Comparison of ENCODE assay signal across 23 mouse cellular contexts in the genomic region with DNA sequence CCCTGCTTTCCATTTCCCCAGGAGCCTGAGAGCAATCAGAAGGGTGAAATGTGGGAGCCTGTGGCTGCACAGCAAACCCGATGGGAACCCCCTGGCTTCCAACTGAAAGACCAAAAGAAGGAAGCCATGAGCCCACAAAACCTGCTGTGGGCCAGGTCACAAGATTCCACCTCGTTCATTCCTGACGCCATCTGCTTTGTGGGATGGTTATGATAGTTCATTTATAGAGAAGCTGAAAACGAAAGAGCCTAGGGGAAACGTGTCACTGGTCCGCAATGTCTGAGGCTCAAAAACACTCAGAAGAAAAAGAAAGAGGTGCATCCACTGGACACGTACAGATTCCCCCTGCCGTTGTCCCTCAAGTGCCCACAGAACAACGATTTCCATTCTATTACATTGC. TPM values are rescaled to one million over a fixed set of nuclear protein-coding genes. Genes with fewer than 3 reads are reported as not detected.
A peak's percentile ranks its signal among the peaks of the same experiment; 100 is the strongest.
DNase-seq lines count a peak whose midpoint lies in the region; ATAC-seq and TF ChIP-seq lines count a peak whose summit lies in the region.
"Had no signal": no experiment of that assay in that cellular context is flagged by ENCODE, and none has a peak within 500 bp of the region (broad histone marks: within the 10 kb centered on the region; RNA-seq: fewer than 3 reads in every experiment).

No protein-coding gene starts in this region.

- H3K4me3 ChIP-seq in forebrain, embryonic 10.5 days: no peak overlapping the region
- H3K4me3 ChIP-seq in forebrain, embryonic 14.5 days (ENCODE audit: low read depth, low read length): no peak overlapping the region
- no peak overlapping the region for H3K4me3 ChIP-seq in intestine, postnatal 0 days (ENCODE audit: low read depth, low read length)
- no peak overlapping the region for H3K4me3 ChIP-seq in kidney, adult 2 months (ENCODE audit: insufficient read depth, low read depth, low read length)
- H3K4me3 ChIP-seq: embryonic facial prominence, embryonic 13.5 days; embryonic facial prominence, embryonic 15.5 days; erythroblast, embryonic 14.5 days; forebrain, embryonic 13.5 days had no signal

- no peak for ATAC-seq in forebrain, embryonic 14.5 days
- peak; percentile 59 for ATAC-seq in common myeloid progenitor, adult 5-6 weeks (replicated peaks; ENCODE audit: low read depth, poor library complexity, severe bottlenecking)
- peak; percentile 30 to 33; a peak in 3 of 4 replicates for ATAC-seq in hematopoietic stem cell, adult 5-6 weeks (replicated peaks in 1 of 2; ENCODE audit: insufficient read depth in 1 of 2, low FRiP score in 2 of 2, low TSS enrichment in 1 of 2, low read depth in 1 of 2, poor library complexity in 2 of 2, severe bottlenecking in 2 of 2)
- peak; percentile 56 for ATAC-seq in megakaryocyte progenitor cell, adult 5-6 weeks (replicated peaks; ENCODE audit: poor library complexity)
- no peak for ATAC-seq in intestine, postnatal 0 days
- ATAC-seq: CD4-positive, CD25-positive, alpha-beta regulatory T cell, adult 4 months had no signal

- no peak for DNase-seq in forebrain, embryonic 10.5 days (ENCODE audit: extremely low spot score, low spot score)
- no peak for DNase-seq in forebrain, embryonic 14.5 days (ENCODE audit: low spot score)
- no peak for DNase-seq in right cerebral cortex, postnatal 36 days (ENCODE audit: low spot score in 2 of 2)
- DNase-seq in kidney, adult 2 months: no peak
- DNase-seq: adrenal gland, adult 2 months; adrenal gland, postnatal 10 days; adrenal gland, postnatal 25 days; B cell, adult 2 months; cerebellum, adult 11-12 months; cerebellum, adult 2 months; cerebellum, adult 9-10 months; cerebellum, postnatal 10 days; cerebellum, postnatal 25 days; embryo, embryonic 11 days had no signal

- H3K9ac ChIP-seq in forebrain, embryonic 14.5 days (ENCODE audit: low read length): no peak overlapping the region
- no peak overlapping the region for H3K9ac ChIP-seq in intestine, postnatal 0 days (ENCODE audit: low read depth, low read length)
- H3K9ac ChIP-seq: embryonic facial prominence, embryonic 13.5 days; embryonic facial prominence, embryonic 15.5 days; forebrain, embryonic 13.5 days had no signal

- H3K27ac ChIP-seq in forebrain, embryonic 10.5 days: peak overlapping the region; percentile 21; the same call in 1 of the 2 replicates
- H3K27ac ChIP-seq in forebrain, embryonic 14.5 days (ENCODE audit: low read depth, low read length): no peak overlapping the region
- H3K27ac ChIP-seq in intestine, postnatal 0 days (ENCODE audit: low read depth, low read length): no peak overlapping the region
- no peak overlapping the region for H3K27ac ChIP-seq in kidney, adult 2 months (ENCODE audit: insufficient read depth, low read depth, low read length)
- H3K27ac ChIP-seq: embryonic facial prominence, embryonic 13.5 days; embryonic facial prominence, embryonic 15.5 days had no signal

- no peaks in the 10 kb centered on the region for H3K36me3 ChIP-seq in forebrain, embryonic 10.5 days (replicated peaks)
- H3K36me3 ChIP-seq in forebrain, embryonic 14.5 days (ENCODE audit: control insufficient read depth, insufficient read depth, low read length): no peaks in the 10 kb centered on the region
- H3K36me3 ChIP-seq in intestine, postnatal 0 days (ENCODE audit: control insufficient read depth, insufficient read depth): no peaks in the 10 kb centered on the region
- H3K36me3 ChIP-seq in kidney, adult 2 months (ENCODE audit: control insufficient read depth, insufficient read depth, low read length): no peaks in the 10 kb centered on the region
- H3K36me3 ChIP-seq: embryonic facial prominence, embryonic 13.5 days; embryonic facial prominence, embryonic 15.5 days had no signal

- H3K27me3 ChIP-seq in forebrain, embryonic 10.5 days (ENCODE audit: poor library complexity, severe bottlenecking): peaks cover 47% of the 10 kb centered on the region
- H3K27me3 ChIP-seq in forebrain, embryonic 14.5 days (replicated peaks; ENCODE audit: control insufficient read depth, insufficient read depth, low read length): no peaks in the 10 kb centered on the region
- no peaks in the 10 kb centered on the region for H3K27me3 ChIP-seq in intestine, postnatal 0 days (replicated peaks; ENCODE audit: control insufficient read depth, insufficient read depth, low read length)
- no peaks in the 10 kb centered on the region for H3K27me3 ChIP-seq in kidney, adult 2 months (replicated peaks; ENCODE audit: control insufficient read depth, insufficient read depth, low read length)
- H3K27me3 ChIP-seq: forebrain, embryonic 13.5 days had no signal

- no peak for TF ChIP-seq CTCF in intestine, postnatal 0 days (IDR thresholded peaks at IDR 0.05; ENCODE audit: low read depth)
- no peak for TF ChIP-seq CTCF in kidney, adult 2 months (conservative IDR thresholded peaks at IDR 0.05; ENCODE audit: insufficient read depth, insufficient read length, low read depth, low read length)

- no peak for TF ChIP-seq POLR2A in kidney, adult 2 months (IDR thresholded peaks at IDR 0.05; ENCODE audit: low read depth, low read length)

- 89% methylated on average over 9 of the region's 9 CpGs for WGBS in forebrain, embryonic 10.5 days
- WGBS in forebrain, embryonic 14.5 days: 68% methylated on average over 9 of the region's 9 CpGs
- WGBS in intestine, postnatal 0 days: 83% methylated on average over 9 of the region's 9 CpGs
- 87% methylated on average over 9 of the region's 9 CpGs for WGBS in kidney, adult 2 months

- no peaks in the 10 kb centered on the region for H3K9me3 ChIP-seq in forebrain, embryonic 10.5 days
- no peaks in the 10 kb centered on the region for H3K9me3 ChIP-seq in forebrain, embryonic 14.5 days (replicated peaks; ENCODE audit: control insufficient read depth, low read length)
- H3K9me3 ChIP-seq in intestine, postnatal 0 days (ENCODE audit: control insufficient read depth): no peaks in the 10 kb centered on the region
- H3K9me3 ChIP-seq: embryonic facial prominence, embryonic 13.5 days; embryonic facial prominence, embryonic 15.5 days; forebrain, embryonic 13.5 days had no signal

- H3K4me2 ChIP-seq in forebrain, embryonic 14.5 days (ENCODE audit: low read length): no peak overlapping the region
- no peak overlapping the region for H3K4me2 ChIP-seq in intestine, postnatal 0 days (replicated peaks; ENCODE audit: low read depth)
- H3K4me2 ChIP-seq: embryonic facial prominence, embryonic 13.5 days; embryonic facial prominence, embryonic 15.5 days; forebrain, embryonic 13.5 days had no signal

- peaks cover 49% of the 10 kb centered on the region for H3K4me1 ChIP-seq in forebrain, embryonic 10.5 days
- H3K4me1 ChIP-seq in forebrain, embryonic 14.5 days (ENCODE audit: control insufficient read depth, insufficient read depth, low read length): peaks cover 23% of the 10 kb centered on the region
- H3K4me1 ChIP-seq in intestine, postnatal 0 days (replicated peaks; ENCODE audit: control insufficient read depth, insufficient read depth, low read length): no peaks in the 10 kb centered on the region
- H3K4me1 ChIP-seq in kidney, adult 2 months (ENCODE audit: control insufficient read depth, insufficient read depth, low read length): no peaks in the 10 kb centered on the region

RNA-seq across cellular contexts. Expression of a gene that starts 43.1 kb away (rescaled TPM):
- 11.2 and 11.3 TPM in 2 replicates for polyA plus RNA-seq in forebrain, embryonic 10.5 days (2016; fragmentation: Nextera tagmentation; extraction: Ambion mirVana)
- 33.5 and 48.5 TPM in 2 replicates for polyA plus RNA-seq in forebrain, embryonic 14.5 days (2014; fragmentation: Nextera tagmentation; extraction: Ambion mirVana)
- total RNA-seq in common myeloid progenitor, adult 5-6 weeks (2017): 7.4 and 10.4 TPM in 2 replicates
- total RNA-seq in hematopoietic stem cell, adult 5-6 weeks (2017): 8.1 and 11.5 TPM in 2 replicates
- 15.6 and 19.7 TPM in 2 replicates for total RNA-seq in megakaryocyte progenitor cell, adult 5-6 weeks (2015)
- total RNA-seq in megakaryocyte progenitor cell, adult 5-6 weeks (2017): 15.3 and 17.3 TPM in 2 replicates
- polyA plus RNA-seq in intestine, postnatal 0 days (2015; fragmentation: Nextera tagmentation; extraction: Ambion mirVana): 0.66 and 0.82 TPM in 2 replicates
- polyA plus RNA-seq in kidney, adult 2 months (2012; rRNA removed): 2.8 and 3.6 TPM in 2 replicates

Comparison
In these comparisons a context has a peak if more than half of its experiments do, and no peak if none do; other contexts are left out.
1. ATAC-seq: peak in common myeloid progenitor, adult 5-6 weeks (single experiment), hematopoietic stem cell, adult 5-6 weeks (2 of 2) and megakaryocyte progenitor cell, adult 5-6 weeks (single experiment); none in forebrain, embryonic 14.5 days (single experiment) and intestine, postnatal 0 days (single experiment).